Mouse (Mus musculus): ENCODE results near the gene Adgrd1. TPM values are rescaled to one million over a fixed set of nuclear protein-coding genes. Genes with fewer than 3 reads are reported as not detected.

Adgrd1 gene
- total and polyA plus RNA-seq, 2 experiments from 2014 or later, result 0.21 to 0.52 TPM

GRCm38 (mm10) chr5:129063037-129063791 lies 33.3 kb upstream of the Adgrd1 start:
- H3K9ac ChIP-seq (replicated peaks; ENCODE audit: low read length), result no peak overlapping the region
- H3K27ac ChIP-seq, result no peak overlapping the region
- peak; percentile 89 for TF ChIP-seq CTCF (IDR thresholded peaks at IDR 0.05; ENCODE audit: low read depth)
- H3K4me1 ChIP-seq (ENCODE audit: insufficient read depth, low read length), result 0 out of 2 replicates have a peak, but pooled peaks cover 6% of the 10 kb centered on the region
- ATAC-seq, result peak; percentile 54; the same call in 1 of the 2 replicates
- H3K27me3 ChIP-seq (ENCODE audit: insufficient read depth, low read length), result no peaks in the 10 kb centered on the region; the same call in 1 of the 2 replicates
- no peaks in the 10 kb centered on the region for H3K36me3 ChIP-seq (ENCODE audit: insufficient read depth, low read length)
- H3K9me3 ChIP-seq (ENCODE audit: low read length), result no peaks in the 10 kb centered on the region
- H3K4me3 ChIP-seq (ENCODE audit: low read length), result peak overlapping the region; percentile 24
- peak overlapping the region; percentile 52 for H3K4me2 ChIP-seq (ENCODE audit: low read depth, low read length)
- 7% methylated on average over 21 of the region's 21 CpGs for WGBS
- DNase-seq (ENCODE audit: low spot score), result peak; percentile 90

- Histone ChIP-seq H3K36me3 (ENCODE audit: insufficient read depth, low read length) (no peaks in the 10 kb centered on the region), H3K4me3 (ENCODE audit: low read length) (peak overlapping the region; percentile 24), H3K9ac (replicated peaks; ENCODE audit: low read length) (no peak overlapping the region), H3K27ac (no peak overlapping the region), H3K27me3 (ENCODE audit: insufficient read depth, low read length) (no peaks in the 10 kb centered on the region; the same call in 1 of the 2 replicates), H3K4me2 (ENCODE audit: low read depth, low read length) (peak overlapping the region; percentile 52), H3K9me3 (ENCODE audit: low read length) (no peaks in the 10 kb centered on the region), H3K4me1 (ENCODE audit: insufficient read depth, low read length) (0 out of 2 replicates have a peak, but pooled peaks cover 6% of the 10 kb centered on the region)
- no peak for DNase-seq (ENCODE audit: low spot score)
- WGBS, result 47% methylated on average over 8 of the region's 8 CpGs
- no peak for TF ChIP-seq CTCF (IDR thresholded peaks at IDR 0.05; ENCODE audit: low read depth)
- peak; percentile 35; the same call in 1 of the 2 replicates for ATAC-seq
Observed at GRCm38 (mm10) chr5:129063792-129064087, 32.8 kb upstream of the Adgrd1 start.

- no peaks in the 10 kb centered on the region for H3K9me3 ChIP-seq (ENCODE audit: low read length)
- no peaks in the 10 kb centered on the region; the same call in 1 of the 2 replicates for H3K27me3 ChIP-seq (ENCODE audit: insufficient read depth, low read length)
- 0 out of 2 replicates have a peak, but pooled peaks cover 6% of the 10 kb centered on the region for H3K4me1 ChIP-seq (ENCODE audit: insufficient read depth, low read length)
- ATAC-seq (no peak), DNase-seq (ENCODE audit: low spot score) (no peak)
- 60% methylated on average over 11 of the region's 11 CpGs for WGBS
- H3K4me2 ChIP-seq (ENCODE audit: low read depth, low read length), result no peak overlapping the region
- H3K36me3 ChIP-seq (ENCODE audit: insufficient read depth, low read length), result no peaks in the 10 kb centered on the region
- H3K27ac ChIP-seq, result no peak overlapping the region
- no peak overlapping the region for H3K4me3 ChIP-seq (ENCODE audit: low read length)
- no peak for TF ChIP-seq CTCF (IDR thresholded peaks at IDR 0.05; ENCODE audit: low read depth)
- H3K9ac ChIP-seq (replicated peaks; ENCODE audit: low read length), result no peak overlapping the region
Observed at GRCm38 (mm10) chr5:129064186-129064585, 32.4 kb upstream of the Adgrd1 start.

- Histone ChIP-seq H3K27ac (no peak overlapping the region), H3K27me3 (ENCODE audit: insufficient read depth, low read length) (no peaks in the 10 kb centered on the region; the same call in 1 of the 2 replicates), H3K4me3 (ENCODE audit: low read length) (no peak overlapping the region), H3K9ac (replicated peaks; ENCODE audit: low read length) (no peak overlapping the region), H3K9me3 (ENCODE audit: low read length) (no peaks in the 10 kb centered on the region), H3K4me1 (ENCODE audit: insufficient read depth, low read length) (0 out of 2 replicates have a peak, but pooled peaks cover 6% of the 10 kb centered on the region), H3K4me2 (ENCODE audit: low read depth, low read length) (no peak overlapping the region), H3K36me3 (ENCODE audit: insufficient read depth, low read length) (no peaks in the 10 kb centered on the region)
- ATAC-seq (no peak), DNase-seq (ENCODE audit: low spot score) (no peak)
- 82% methylated on average over 12 of the region's 12 CpGs for WGBS
- no peak for TF ChIP-seq CTCF (IDR thresholded peaks at IDR 0.05; ENCODE audit: low read depth)
Observed at GRCm38 (mm10) chr5:129065301-129065700, 31.2 kb upstream of the Adgrd1 start.

GRCm38 (mm10) chr5:129065946-129066345 lies 30.6 kb upstream of the Adgrd1 start:
- Histone ChIP-seq H3K27ac (no peak overlapping the region), H3K4me3 (ENCODE audit: low read length) (no peak overlapping the region), H3K4me2 (ENCODE audit: low read depth, low read length) (no peak overlapping the region), H3K36me3 (ENCODE audit: insufficient read depth, low read length) (no peaks in the 10 kb centered on the region), H3K9ac (replicated peaks; ENCODE audit: low read length) (no peak overlapping the region), H3K9me3 (ENCODE audit: low read length) (no peaks in the 10 kb centered on the region), H3K4me1 (ENCODE audit: insufficient read depth, low read length) (0 out of 2 replicates have a peak, but pooled peaks cover 6% of the 10 kb centered on the region), H3K27me3 (ENCODE audit: insufficient read depth, low read length) (peaks cover 4% of the 10 kb centered on the region; the same call in 1 of the 2 replicates)
- ATAC-seq, result no peak
- WGBS, result 85% methylated on average over 9 of the region's 9 CpGs
- no peak for DNase-seq (ENCODE audit: low spot score)
- TF ChIP-seq CTCF (IDR thresholded peaks at IDR 0.05; ENCODE audit: low read depth), result no peak

- WGBS, result 89% methylated on average over 8 of the region's 8 CpGs
- Histone ChIP-seq H3K4me2 (ENCODE audit: low read depth, low read length) (no peak overlapping the region), H3K9me3 (ENCODE audit: low read length) (no peaks in the 10 kb centered on the region), H3K27me3 (ENCODE audit: insufficient read depth, low read length) (0 out of 2 replicates have a peak, but pooled peaks cover 5% of the 10 kb centered on the region), H3K9ac (replicated peaks; ENCODE audit: low read length) (no peak overlapping the region), H3K4me1 (ENCODE audit: insufficient read depth, low read length) (0 out of 2 replicates have a peak, but pooled peaks cover 6% of the 10 kb centered on the region), H3K27ac (no peak overlapping the region), H3K4me3 (ENCODE audit: low read length) (no peak overlapping the region), H3K36me3 (ENCODE audit: insufficient read depth, low read length) (no peaks in the 10 kb centered on the region)
- ATAC-seq, result no peak
- DNase-seq (ENCODE audit: low spot score), result no peak
- TF ChIP-seq CTCF (IDR thresholded peaks at IDR 0.05; ENCODE audit: low read depth), result no peak
Observed at GRCm38 (mm10) chr5:129066541-129067230, 29.9 kb upstream of the Adgrd1 start.

All from hindbrain, postnatal 0 days (tissue).